Mouse (Mus musculus): ENCODE measurements around the gene Scgb1a1. TPM values are rescaled to one million over a fixed set of nuclear protein-coding genes. Genes with fewer than 3 reads are reported as not detected.

Scgb1a1 gene
- total RNA-seq, 2 experiments from 2014 or later = not detected

DNA sequence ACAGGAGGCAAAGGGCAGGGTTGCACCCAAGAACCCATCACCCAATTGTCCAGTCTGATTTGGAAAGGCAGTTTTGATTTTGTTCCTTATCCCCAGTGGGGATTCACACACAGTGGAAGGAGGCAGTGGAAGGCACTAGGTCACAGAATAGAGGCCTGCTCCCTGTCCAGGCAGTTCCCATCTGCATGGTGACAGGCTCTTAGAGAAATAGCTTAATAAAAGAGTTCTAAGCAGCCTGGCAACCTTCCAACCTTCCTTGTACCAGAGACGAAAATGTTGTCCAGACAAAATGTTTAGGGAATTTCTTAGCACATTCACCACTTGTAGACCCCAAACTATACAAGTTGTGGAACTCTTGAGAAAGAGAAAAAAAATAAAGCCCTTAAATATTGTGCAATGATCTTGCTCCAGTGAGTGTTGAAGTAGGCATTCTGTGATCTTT is 39.8 kb downstream of the Scgb1a1 start:
- DNase-seq (ENCODE audit: extremely low spot score in 1 of 2, low spot score in 1 of 2) = no peak

DNA sequence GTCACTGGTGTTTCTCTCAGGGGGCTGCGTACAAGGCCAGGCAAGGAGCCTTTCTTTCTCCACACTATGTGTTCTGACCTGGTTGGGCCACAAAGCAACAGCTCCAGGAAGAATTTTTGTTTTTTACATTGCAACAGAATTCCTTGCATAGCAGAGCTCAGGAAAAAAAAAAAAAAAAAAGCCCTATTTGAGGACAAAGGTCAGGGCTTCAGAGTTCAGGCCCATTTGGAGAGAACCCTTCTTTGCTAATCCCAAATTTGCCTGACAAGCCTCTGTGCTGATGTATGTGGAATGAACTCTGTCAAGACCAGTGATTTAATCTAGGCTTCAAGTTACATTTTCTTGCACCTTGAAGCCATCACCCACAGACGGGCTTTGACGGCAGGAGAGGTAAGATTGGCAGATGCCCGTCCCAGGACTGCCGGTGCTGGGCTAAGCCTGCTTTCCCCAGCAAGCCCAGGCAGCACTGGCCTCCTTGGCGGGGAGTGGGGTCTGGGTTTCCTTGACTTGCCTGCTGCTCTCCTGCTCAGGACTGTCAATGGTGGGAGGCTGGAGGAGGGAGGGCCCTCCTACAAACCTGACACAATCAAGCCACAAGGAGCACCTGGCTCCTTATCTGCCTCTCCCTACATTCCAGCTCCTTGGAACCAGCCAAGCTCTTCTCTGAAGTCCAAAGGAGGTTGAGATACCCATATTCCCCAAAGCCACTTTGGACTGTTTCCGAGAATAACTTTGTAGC is 40.4 kb downstream of the Scgb1a1 start:
- DNase-seq (ENCODE audit: extremely low spot score in 1 of 2, low spot score in 1 of 2) = no peak

DNA sequence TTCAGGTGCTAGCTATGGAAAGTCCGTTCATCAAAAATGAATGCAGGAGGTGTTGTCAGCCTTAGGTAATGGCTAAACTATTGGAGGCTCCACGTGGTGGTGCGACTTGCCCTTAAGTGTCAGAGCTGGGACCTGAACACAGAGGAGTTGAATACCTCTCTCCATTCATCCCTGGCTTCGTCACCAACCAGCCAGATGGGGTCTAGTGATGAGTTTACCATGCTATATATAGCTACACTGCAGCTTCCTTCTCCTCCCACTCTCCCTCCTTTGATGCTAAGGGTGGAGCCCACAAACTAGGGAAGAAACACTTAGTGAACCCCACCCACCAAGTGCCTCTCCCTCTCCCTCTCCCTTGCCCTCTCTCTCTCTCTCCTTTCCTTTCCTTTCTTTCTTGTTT is 43.5 kb downstream of the Scgb1a1 start:
- no peak for DNase-seq (ENCODE audit: extremely low spot score in 1 of 2, low spot score in 1 of 2)

DNA sequence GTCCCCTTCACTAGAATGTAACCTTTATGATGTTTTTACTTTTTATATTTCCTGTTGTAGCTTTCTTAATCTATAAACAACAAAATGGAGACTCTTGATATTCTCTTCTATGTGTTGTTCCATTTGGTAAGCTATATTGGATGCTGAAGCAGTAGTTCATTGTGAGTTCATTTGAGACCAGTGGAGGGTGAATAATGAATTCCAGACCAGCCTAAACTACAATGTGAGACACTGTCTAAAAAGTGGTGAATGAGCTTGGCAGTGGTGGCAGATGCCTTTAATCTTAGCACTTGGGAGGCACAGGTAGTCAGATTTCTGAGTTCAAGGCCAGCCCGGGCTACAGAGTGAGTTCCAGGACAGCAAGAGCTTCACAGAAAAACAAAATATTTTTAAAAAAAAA is 44.6 kb downstream of the Scgb1a1 start:
- no peak for DNase-seq (ENCODE audit: extremely low spot score in 1 of 2, low spot score in 1 of 2)

DNA sequence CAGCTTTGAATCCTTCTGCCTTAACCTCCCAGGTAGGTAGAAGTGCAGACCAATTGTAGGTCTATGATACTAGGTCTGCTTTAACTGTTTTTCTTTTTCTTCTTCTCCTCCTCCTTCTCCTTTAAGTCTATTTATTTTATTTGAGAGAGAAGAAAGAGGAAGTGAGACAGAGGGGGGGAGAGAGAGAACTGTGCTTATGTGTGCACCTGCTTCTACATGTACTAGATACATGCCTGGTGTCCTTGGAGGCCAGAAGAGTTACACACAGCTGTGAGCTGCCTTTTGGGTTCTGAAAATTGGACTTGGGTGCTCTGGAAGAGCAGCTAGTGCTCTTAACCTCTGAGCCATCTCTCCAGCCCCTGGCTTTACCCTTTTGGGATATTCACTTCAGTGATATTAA is 46.7 kb downstream of the Scgb1a1 start:
- DNase-seq (ENCODE audit: extremely low spot score in 1 of 2, low spot score in 1 of 2) = no peak

DNA sequence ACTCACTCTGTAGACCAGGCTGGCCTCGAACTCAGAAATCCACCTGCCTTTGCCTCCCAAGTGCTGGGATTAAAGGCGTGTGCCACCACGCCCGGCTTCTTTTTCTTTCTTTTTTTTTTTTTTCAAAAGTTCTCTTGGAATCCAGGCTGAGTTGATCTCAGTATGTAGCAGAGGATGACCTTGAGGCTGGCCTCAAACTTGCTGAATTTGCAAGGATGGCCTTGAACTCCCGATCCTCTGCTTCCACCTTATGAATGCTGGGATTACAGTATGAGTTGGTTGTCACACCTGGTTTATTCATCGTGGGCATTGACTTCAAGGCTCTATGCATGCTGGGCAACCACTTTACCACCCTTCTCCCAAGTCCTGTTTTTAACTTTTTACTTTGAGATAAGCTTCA is 47.1 kb downstream of the Scgb1a1 start:
- no peak for DNase-seq (ENCODE audit: extremely low spot score in 1 of 2, low spot score in 1 of 2)

DNA sequence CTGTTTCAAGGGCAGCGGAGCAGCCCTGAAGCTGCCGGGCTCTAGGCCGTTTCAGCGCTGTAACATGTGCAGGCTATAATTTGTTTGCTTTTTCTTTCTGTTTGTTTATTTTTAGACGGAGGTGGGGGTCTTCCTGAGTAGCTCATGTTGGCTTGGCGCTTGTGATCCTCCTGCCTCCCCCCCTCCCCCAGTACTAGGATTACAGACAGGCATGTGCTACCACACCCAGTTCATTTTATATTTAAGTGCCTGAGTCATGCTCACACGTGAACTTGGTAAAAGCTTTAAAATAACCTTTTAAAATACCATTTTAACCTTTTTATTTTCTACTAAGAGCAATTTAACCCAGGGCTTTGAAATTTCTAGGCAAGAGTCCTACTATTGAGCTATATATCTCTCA is 47.8 kb downstream of the Scgb1a1 start:
- DNase-seq (ENCODE audit: extremely low spot score in 1 of 2, low spot score in 1 of 2) = no peak

DNA sequence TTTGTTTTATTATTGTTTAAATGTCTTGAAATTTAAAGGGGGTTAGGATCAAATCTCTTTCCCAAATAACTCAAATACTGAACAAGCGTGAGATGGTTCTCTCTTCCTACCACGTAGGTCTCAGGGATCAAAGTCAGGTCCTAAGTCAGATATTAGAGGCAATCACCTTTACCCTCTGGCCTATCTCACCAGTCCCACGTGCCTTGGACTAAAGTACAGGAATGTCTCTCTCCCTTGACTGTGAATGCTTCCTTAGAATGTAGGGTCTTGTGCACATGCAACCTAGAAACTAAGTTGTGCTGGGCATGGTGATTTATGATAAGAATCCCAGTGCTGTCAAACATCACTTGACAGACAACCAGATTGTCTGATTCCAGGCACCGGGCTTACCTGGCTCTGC is 48.5 kb downstream of the Scgb1a1 start:
- DNase-seq (ENCODE audit: extremely low spot score in 1 of 2, low spot score in 1 of 2) = no peak

DNA sequence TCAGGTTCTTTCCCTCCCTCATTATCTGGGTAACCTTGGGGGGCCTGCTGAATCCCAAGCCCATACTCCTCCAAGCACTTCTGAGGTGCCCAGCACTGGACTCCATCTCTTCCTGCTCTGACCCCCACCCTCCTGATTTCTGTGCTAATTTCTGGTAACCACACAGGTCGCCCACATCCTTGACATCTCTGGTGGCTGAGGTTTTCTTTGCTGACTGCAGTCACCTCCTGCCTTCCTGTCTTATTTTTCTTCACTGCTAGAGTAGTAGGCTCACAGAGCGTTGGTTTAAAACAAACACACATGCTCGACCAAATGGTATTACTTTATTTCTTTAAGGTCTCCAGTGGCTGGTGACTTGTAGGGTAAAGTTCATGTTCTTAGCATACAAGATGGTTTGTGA is 49.6 kb downstream of the Scgb1a1 start:
- no peak for DNase-seq (ENCODE audit: extremely low spot score in 1 of 2, low spot score in 1 of 2)

DNA sequence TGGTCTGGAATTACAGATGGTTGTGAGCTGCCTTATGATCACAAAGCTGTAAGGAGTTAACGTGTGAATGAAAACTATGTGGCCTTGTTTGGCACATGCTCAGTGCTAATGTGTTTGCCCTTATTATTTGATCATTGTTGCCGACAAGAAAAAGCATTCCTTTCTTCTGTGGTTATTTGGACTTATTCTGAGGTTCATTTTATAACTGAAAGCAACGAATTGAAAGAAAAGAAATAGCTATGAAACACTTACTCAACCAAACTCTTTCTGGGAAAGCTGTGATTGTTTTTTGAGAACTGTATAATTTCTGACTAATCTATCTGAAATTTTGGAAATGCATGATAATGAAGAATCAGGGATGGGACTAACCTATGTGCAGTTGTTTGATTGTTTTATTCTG is 52.7 kb downstream of the Scgb1a1 start:
- DNase-seq (ENCODE audit: extremely low spot score in 1 of 2, low spot score in 1 of 2) = no peak

DNA sequence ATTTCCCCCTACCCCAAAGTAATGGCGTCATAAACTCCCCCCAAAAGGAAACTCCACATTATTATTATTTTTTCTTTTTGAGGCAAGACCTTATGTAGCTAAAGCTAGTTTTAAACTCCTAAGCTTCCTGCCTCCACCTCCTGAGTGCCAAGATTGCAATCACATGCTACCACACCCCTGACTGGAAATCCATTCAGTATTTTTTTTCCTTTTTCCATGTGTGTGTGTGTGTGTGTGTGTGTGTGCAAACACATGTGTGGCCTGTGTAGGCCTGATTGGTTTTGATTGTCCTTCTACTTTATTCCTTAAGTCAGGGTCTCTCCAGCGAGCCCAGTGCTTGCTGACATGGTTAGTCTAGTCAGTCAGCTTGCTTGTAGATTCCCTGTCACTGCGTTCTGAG is 53.3 kb downstream of the Scgb1a1 start:
- no peak for DNase-seq (ENCODE audit: extremely low spot score in 1 of 2, low spot score in 1 of 2)

Other genes with a start within 250 kb of the Scgb1a1 start
- gene Gng3, start 248.8 kb downstream of the Scgb1a1 start, total RNA-seq (2021) = 100 to 1,000 TPM; 188 to 192 TPM
- gene Lrrn4cl, start 237.2 kb downstream of the Scgb1a1 start, total RNA-seq (2021) = under 1 TPM; 0.28 to 0.47 TPM
- 10 to 100 TPM; 92.2 to 98.9 TPM for gene Ubxn1, start 216.5 kb downstream of the Scgb1a1 start, total RNA-seq (2021)
- gene Uqcc3, start 207.0 kb downstream of the Scgb1a1 start, total RNA-seq (2021) = 10 to 100 TPM; 31.2 to 36.4 TPM
- 10 to 100 TPM; 10.1 to 16.2 TPM for gene Lbhd1, start 204.2 kb downstream of the Scgb1a1 start, total RNA-seq (2021)
- gene Gm49403, start 204.0 kb downstream of the Scgb1a1 start, total RNA-seq (2021) = not detected
- 10 to 100 TPM; 22.0 to 25.7 TPM for gene 1810009A15Rik, start 199.1 kb downstream of the Scgb1a1 start, total RNA-seq (2021)
- gene Gm49416, start 199.0 kb downstream of the Scgb1a1 start, total RNA-seq (2021) = 1 to 10 TPM; 1.6 to 2.2 TPM
- 10 to 100 TPM; 26.1 to 27.0 TPM for gene Ints5, start 195.0 kb downstream of the Scgb1a1 start, total RNA-seq (2021)
- 100 to 1,000 TPM; 116 to 122 TPM for gene Ganab, start 189.9 kb downstream of the Scgb1a1 start, total RNA-seq (2021)
- 100 to 1,000 TPM; 169 to 172 TPM for gene B3gat3, start 167.6 kb downstream of the Scgb1a1 start, total RNA-seq (2021)
- 1 to 10 TPM; 4.8 to 6.4 TPM for gene Rom1, start 158.6 kb downstream of the Scgb1a1 start, total RNA-seq (2021)
- 10 to 100 TPM in 1 of 2 experiments, 1 to 10 TPM in 1; 9.1 to 11.1 TPM for gene Eml3, start 158.4 kb downstream of the Scgb1a1 start, total RNA-seq (2021)
- gene Mta2, start 146.1 kb downstream of the Scgb1a1 start, total RNA-seq (2021) = 10 to 100 TPM; 51.2 to 58.4 TPM
- gene Tut1, start 134.1 kb downstream of the Scgb1a1 start, total RNA-seq (2021) = 10 to 100 TPM; 19.4 to 20.1 TPM
- gene Eef1g, start 120.9 kb downstream of the Scgb1a1 start, total RNA-seq (2021) = 100 to 1,000 TPM; 215 to 256 TPM
- 10 to 100 TPM; 14.7 to 15.7 TPM for gene Ahnak, start 98.7 kb downstream of the Scgb1a1 start, total RNA-seq (2021)
- 100 to 1,000 TPM; 142 to 167 TPM for gene Asrgl1, start 47.7 kb upstream of the Scgb1a1 start, total RNA-seq (2021)